ENCODE assay signal across 10 mouse cellular contexts in genomic region chr1:118776594-118777441, GRCm38 (mm10).
DNase-seq lines count a peak whose midpoint lies in the region; ATAC-seq and TF ChIP-seq lines count a peak whose summit lies in the region.
"Had no signal": no experiment of that assay in that cellular context is flagged by ENCODE, and none has a peak within 500 bp of the region (broad histone marks: within the 10 kb centered on the region; RNA-seq: fewer than 3 reads in every experiment).

No protein-coding gene starts in this region.

- H3K36me3 ChIP-seq in E14TG2a.4 (ENCODE audit: insufficient read depth, low read length): no peaks in the 10 kb centered on the region
- H3K36me3 ChIP-seq in forebrain, embryonic 11.5 days (ENCODE audit: control insufficient read depth, insufficient read depth, low read length): no peaks in the 10 kb centered on the region
- H3K36me3 ChIP-seq in limb, embryonic 12.5 days: no peaks in the 10 kb centered on the region

- peak overlapping the region; percentile 5; the same call in 1 of the 2 replicates for H3K9ac ChIP-seq in forebrain, embryonic 11.5 days (ENCODE audit: low read length)
- H3K9ac ChIP-seq in limb, embryonic 12.5 days (replicated peaks): 0 out of 2 replicates have a peak overlapping the region, but pooled peaks have one; percentile 40
- H3K9ac ChIP-seq: liver, embryonic 14.5 days had no signal

- H3K9me3 ChIP-seq in E14TG2a.4 (ENCODE audit: low read length): no peaks in the 10 kb centered on the region
- no peaks in the 10 kb centered on the region for H3K9me3 ChIP-seq in forebrain, embryonic 11.5 days (ENCODE audit: control insufficient read depth, low read length)
- no peaks in the 10 kb centered on the region for H3K9me3 ChIP-seq in limb, embryonic 12.5 days

- no peak overlapping the region for H3K4me2 ChIP-seq in forebrain, embryonic 11.5 days (ENCODE audit: low read depth, low read length, severe bottlenecking)
- no peak overlapping the region for H3K4me2 ChIP-seq in limb, embryonic 12.5 days

- intact Hi-C loops in gastrocnemius, adult 2 months (cut with DNase I): loop anchor here (10.0 kb wide), 1 partner anchor 278 kb away; the partner anchor contains the start of gene Gli2

- H3K27me3 ChIP-seq in E14TG2a.4 (ENCODE audit: insufficient read depth, low read length): peaks cover 32% of the 10 kb centered on the region
- H3K27me3 ChIP-seq in forebrain, embryonic 11.5 days (ENCODE audit: control insufficient read depth, insufficient read depth, low read length): no peaks in the 10 kb centered on the region; the same call in 1 of the 2 replicates
- H3K27me3 ChIP-seq in limb, embryonic 12.5 days: peaks cover 3% of the 10 kb centered on the region; the same call in 1 of the 2 replicates

- TF ChIP-seq CTCF in E14TG2a.4 (conservative IDR thresholded peaks at IDR 0.05; ENCODE audit: low read length): no peak
- TF ChIP-seq CTCF in gastrocnemius, adult 2 months (IDR thresholded peaks at IDR 0.05): no peak

- H3K27ac ChIP-seq in forebrain, embryonic 11.5 days (ENCODE audit: low read depth, low read length): peak overlapping the region; percentile 71
- H3K27ac ChIP-seq in limb, embryonic 12.5 days: peak overlapping the region; percentile 1; the same call in 1 of the 2 replicates
- no peak overlapping the region for H3K27ac ChIP-seq in gastrocnemius, adult 2 months
- H3K27ac ChIP-seq: liver, embryonic 14.5 days had no signal

- H3K4me1 ChIP-seq in E14TG2a.4 (replicated peaks; ENCODE audit: low read depth, low read length): peaks cover 17% of the 10 kb centered on the region
- H3K4me1 ChIP-seq in forebrain, embryonic 11.5 days (replicated peaks; ENCODE audit: control insufficient read depth, insufficient read depth, low read length): peaks cover 5% of the 10 kb centered on the region; the same call in 1 of the 2 replicates
- H3K4me1 ChIP-seq in limb, embryonic 12.5 days (replicated peaks): peaks cover 9% of the 10 kb centered on the region

- peak; percentile 92 for ATAC-seq in forebrain, embryonic 11.5 days (replicated peaks; ENCODE audit: low FRiP score)
- 0 out of 2 replicates have a peak, but pooled peaks have one; percentile 35 for ATAC-seq in limb, embryonic 12.5 days (ENCODE audit: insufficient number of reproducible peaks, insufficient read depth, low FRiP score, low TSS enrichment, low read depth)

- WGBS in forebrain, embryonic 11.5 days: 29% methylated on average over 10 of the region's 10 CpGs
- 23% methylated on average over 10 of the region's 10 CpGs for WGBS in limb, embryonic 12.5 days

- H3K4me3 ChIP-seq in E14TG2a.4 (replicated peaks; ENCODE audit: low read length): 0 out of 2 replicates have a peak overlapping the region, but pooled peaks have one; percentile 3
- no peak overlapping the region for H3K4me3 ChIP-seq in forebrain, embryonic 11.5 days (ENCODE audit: low read depth, low read length)
- H3K4me3 ChIP-seq in limb, embryonic 12.5 days (replicated peaks): no peak overlapping the region
- no peak overlapping the region for H3K4me3 ChIP-seq in gastrocnemius, adult 2 months

- DNase-seq in cerebellum, postnatal 14 days: peak; percentile 56 to 68
- DNase-seq in cerebellum, postnatal 36 days: no peak
- peak; percentile 75 for DNase-seq in forebrain, embryonic 11.5 days (ENCODE audit: low spot score)
- DNase-seq in spleen, adult 18-20 months: no peak
- no peak for DNase-seq in gastrocnemius, adult 2 months
- no peak for DNase-seq in urinary bladder, adult 2 months (ENCODE audit: low spot score)
- DNase-seq: thymus, postnatal 36 days had no signal

Comparison
In these comparisons a context has a peak if more than half of its experiments do, and no peak if none do; other contexts are left out.
1. DNase-seq: peak in cerebellum, postnatal 14 days (2 of 2) and forebrain, embryonic 11.5 days (single experiment); none in cerebellum, postnatal 36 days (0 of 2), spleen, adult 18-20 months (0 of 2), gastrocnemius, adult 2 months (single experiment) and urinary bladder, adult 2 months (single experiment).